Mouse (Mus musculus) cerebellum, adult 2 months (tissue): ENCODE data around the gene Ywhah.

Source experiments
- CTCF ChIP-seq: fragments of 200-500 bp; IDR thresholded peaks from 2 replicates; pipeline ENCODE4 v1.5.1; 2011; ENCODE audit warnings: low read depth, mild to moderate bottlenecking, control low read depth, low read length, moderate library complexity, borderline replicate concordance; ENCODE audit not compliant: insufficient read depth
- POLR2A ChIP-seq: fragments of 200-500 bp; IDR thresholded peaks from 2 replicates; pipeline ENCODE4 v1.6.1; 2011; ENCODE audit warnings: low read length, control low read depth, borderline replicate concordance; ENCODE audit not compliant: insufficient read depth

GRCm38 (mm10) chr5:33070071-33070470, 51.5 kb downstream of the Ywhah start:
- no peak for TF ChIP-seq CTCF
- TF ChIP-seq POLR2A, result no peak
